Mouse (Mus musculus) gastrocnemius, postnatal 4 days (tissue): ENCODE results near the gene Rgs10. TPM values are rescaled to one million over a fixed set of nuclear protein-coding genes. Genes with fewer than 3 reads are reported as not detected.

ENCODE experiments used
- DNase-seq, 2 experiments: peaks; one replicate each; pipeline ENCODE4 v3.0.0; 2021 to 2022; ENCODE audit warnings: low spot score in 2 of 2, mixed read lengths in 2 of 2
- total RNA-seq, 2 experiments: library from RNA; stranded (reverse); gene quantifications; 2 replicates each; pipeline ENCODE4 v1.2.3; 2021

Gene Rgs10
- total RNA-seq, 2 experiments from 2014 or later = 14.5 to 18.2 TPM

- peak in 1 of 2 experiments; percentile 29 for DNase-seq
These were observed 39.3 kb downstream of the Rgs10 start for GRCm38 (mm10) chr7:128379162-128379805.

- no peak for DNase-seq
These were observed 42.3 kb downstream of the Rgs10 start for GRCm38 (mm10) chr7:128376206-128376701.

DNA sequence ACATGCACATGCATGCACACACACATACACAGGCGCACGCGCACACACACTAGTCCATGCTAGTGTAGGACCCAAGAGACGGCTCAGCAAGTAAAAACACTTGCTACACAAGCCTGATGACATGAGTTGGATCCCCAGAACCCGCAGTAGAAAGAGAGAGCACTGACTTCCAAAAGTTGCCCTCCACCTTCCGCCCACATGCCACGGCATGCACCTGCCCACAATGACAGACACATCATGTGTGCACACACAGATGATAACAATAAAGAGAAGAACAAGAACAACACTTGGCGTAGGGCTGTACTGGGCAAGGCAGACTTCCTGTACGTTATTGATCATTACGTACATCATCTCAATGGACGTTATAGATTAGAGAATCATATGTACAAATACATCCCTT is 44.4 kb downstream of the Rgs10 start:
- DNase-seq = no peak

DNA sequence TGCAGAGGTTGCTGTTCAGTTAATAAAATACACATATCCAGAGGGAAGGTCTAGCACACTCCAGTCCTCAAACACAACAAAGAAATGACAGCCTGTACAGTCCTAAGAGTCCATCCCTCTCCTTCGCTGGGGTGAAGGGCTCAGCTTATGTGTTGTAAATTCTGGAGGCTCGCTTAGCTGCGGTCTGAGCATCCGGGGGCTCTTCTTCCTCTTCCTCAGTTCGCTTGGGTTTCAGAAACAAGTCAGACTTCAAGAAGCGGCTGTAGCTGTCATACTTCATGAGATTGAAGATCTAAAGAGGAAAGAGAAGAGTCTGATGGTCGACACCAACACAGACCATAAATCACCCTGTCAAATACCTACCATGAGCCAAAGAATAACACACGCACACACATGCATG is 44.8 kb downstream of the Rgs10 start:
- DNase-seq = no peak

- DNase-seq = no peak
These were observed 46.2 kb downstream of the Rgs10 start for GRCm38 (mm10) chr7:128372331-128372730.

DNA sequence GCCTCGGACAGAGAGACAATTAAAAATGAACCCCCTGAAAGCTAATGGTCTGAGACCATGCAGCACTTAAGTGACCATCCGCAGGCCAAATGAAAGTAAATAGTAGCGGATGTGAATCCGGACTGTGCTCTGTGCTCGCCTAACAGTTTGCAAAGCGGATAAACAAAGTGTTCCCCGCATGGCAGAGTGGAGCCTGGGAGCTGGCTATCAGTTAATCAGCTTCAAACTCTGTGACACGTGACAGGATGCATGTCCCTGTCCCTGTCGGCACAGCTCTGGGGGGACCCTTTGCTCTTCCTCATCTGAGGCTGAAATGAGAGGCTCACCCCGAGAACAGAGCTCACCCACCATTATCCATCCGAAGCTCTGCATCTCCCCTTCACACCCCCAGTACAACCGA is 49.2 kb downstream of the Rgs10 start:
- DNase-seq = no peak

- no peak for DNase-seq
These were observed 49.7 kb downstream of the Rgs10 start for GRCm38 (mm10) chr7:128368828-128369227.

- no peak for DNase-seq
These were observed 51.9 kb downstream of the Rgs10 start for GRCm38 (mm10) chr7:128366654-128367053.

GRCm38 (mm10) chr7:128365096-128365715 is 53.4 kb downstream of the Rgs10 start:
- DNase-seq = no peak

- DNase-seq = no peak
These were observed 54.0 kb downstream of the Rgs10 start for GRCm38 (mm10) chr7:128364526-128364925.

- DNase-seq = no peak
These were observed 54.8 kb downstream of the Rgs10 start for GRCm38 (mm10) chr7:128363806-128364205.

- no peak for DNase-seq
These were observed 55.6 kb downstream of the Rgs10 start for GRCm38 (mm10) chr7:128362916-128363315.

- no peak for DNase-seq
These were observed 58.8 kb downstream of the Rgs10 start for GRCm38 (mm10) chr7:128359741-128360140.

GRCm38 (mm10) chr7:128359164-128359563 is 59.4 kb downstream of the Rgs10 start:
- no peak for DNase-seq

DNA sequence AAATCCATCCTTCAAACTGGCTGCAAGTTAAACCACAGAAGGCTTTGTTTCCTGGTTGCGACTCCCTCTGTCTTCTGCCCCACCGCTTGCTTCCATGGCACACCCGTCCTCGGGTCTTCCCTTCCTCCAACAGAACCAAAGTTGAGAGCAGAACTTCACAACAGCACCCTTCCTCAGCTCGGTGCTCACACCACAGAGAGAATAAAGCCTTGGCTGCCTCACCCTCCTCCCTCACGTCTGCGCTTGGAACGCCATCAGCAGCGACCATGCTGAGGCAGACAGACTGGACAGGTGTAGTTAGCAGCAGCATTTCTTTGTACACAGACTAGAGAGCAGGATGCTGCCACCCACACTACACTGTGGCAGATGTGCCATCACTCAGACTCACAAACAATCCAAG is 59.8 kb downstream of the Rgs10 start:
- no peak for DNase-seq

DNA sequence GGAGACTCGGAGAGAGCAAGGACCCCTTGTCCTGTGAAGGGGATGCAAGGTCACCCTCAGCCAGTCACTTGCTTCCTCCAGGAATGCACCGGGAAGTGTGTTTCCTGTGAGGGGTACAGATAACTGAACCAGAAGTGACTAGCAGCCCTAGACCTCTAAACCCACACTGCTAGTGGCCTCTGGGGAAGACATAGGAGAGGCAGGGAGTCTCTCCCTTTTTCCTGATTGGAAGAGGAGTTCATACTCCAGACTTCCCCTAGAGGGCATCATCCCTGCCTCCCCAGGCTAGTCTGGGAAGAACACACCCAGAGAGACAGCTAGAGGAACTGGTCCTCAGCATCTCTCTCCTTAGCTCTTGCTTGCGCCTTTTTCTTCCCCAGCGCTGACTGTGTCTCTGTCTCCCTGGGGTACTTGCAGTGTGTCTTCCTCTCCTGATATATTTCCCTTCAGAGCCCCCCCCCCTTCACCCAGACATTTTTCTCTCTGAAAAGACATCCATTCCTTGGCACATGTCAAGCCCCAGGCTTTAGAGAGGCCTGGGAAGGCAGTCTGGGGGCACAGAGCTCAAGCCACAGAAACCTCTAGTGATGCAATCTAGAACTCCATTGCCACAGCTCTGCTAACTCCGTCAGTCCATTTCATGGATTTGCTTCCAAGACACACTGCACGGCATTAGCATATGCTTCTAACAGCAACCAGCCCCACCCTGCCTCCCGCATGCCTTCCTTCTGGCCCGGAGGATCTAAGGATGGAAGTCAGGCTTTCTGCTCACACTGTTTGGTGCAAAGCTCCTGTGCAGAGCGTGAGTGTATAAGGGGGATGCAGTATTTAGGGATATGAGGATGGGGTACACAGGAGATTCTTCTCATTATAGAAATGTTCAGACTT is 61.4 kb downstream of the Rgs10 start:
- no peak for DNase-seq

DNA sequence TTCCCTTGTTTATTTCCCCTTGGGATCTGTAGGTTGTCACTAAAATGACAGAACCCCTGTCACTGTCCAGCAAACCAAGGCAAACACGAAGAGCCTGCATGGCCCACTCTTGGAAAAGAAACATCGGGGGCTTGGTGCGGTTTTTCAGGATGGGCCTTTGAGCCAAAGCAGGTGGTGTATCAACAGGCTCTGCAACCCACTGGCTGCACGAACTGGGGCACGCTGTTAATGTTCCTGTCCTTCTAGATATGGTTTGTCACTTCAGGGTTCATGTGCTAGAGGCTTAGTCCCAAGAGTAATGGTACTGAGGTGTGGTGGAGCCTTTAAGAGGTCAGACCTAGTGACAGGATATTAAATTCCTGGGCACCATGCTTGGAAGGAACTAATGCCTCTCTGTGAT is 63.1 kb downstream of the Rgs10 start:
- no peak for DNase-seq

DNA sequence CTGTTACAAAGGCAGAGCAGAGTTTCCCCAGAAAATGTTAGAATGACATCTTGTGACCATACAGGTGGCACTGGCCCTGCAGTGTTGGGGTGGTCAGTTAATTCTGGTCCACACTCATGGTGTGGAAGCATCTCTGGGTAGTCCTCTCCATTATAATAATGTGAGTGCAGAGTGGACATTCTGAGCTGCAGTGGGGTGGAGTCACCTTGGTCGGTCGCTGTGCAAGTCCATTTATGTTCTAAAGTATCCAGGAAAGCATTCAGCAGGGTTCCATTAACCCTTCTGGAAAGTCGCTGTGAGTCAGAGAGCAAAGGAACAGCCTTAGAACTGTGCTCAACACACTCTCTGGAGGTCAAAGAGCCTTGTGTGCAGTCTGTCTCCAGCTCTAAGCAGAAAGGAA is 65.8 kb downstream of the Rgs10 start:
- no peak for DNase-seq

- DNase-seq = no peak
These were observed 67.4 kb downstream of the Rgs10 start for GRCm38 (mm10) chr7:128351176-128351575.

DNA sequence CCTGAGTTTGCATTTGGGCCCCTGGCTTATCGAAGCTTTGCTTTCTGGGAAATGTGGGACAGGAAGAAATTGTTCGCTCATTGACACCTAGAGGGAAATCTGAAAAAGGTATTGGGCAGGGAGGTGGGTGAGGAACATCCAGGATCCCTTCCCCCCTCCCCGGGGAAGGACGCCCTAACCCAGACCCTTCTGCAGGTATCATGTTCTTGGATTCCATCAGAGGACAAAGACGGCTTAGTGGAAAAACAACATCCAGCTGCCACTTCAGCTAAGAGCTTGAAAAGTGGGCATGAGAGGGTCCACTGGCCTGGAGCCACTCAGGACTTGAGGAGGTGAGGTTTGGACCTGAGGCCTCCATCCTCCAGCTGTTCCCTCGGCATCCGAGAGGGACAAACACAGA is 68.2 kb downstream of the Rgs10 start:
- DNase-seq = no peak

DNA sequence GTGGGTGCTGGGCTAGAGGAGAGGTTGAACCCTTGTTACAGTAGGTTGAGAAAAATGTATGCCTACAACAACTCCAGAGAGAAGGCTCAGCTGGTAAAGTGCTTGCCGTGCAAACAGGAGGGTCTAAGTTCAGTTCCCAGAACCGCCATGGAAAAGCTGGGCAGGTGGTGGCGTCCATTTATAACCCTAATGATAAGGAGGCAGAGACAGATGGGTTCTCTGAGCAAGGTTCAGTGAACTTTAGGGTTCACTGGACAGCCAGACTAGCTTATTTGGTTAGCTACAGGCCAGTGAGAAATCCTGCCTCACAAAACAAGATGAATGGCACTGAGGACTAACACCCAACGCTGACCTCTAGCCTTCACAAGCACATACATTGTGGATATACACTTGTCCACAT is 68.8 kb downstream of the Rgs10 start:
- DNase-seq = no peak

- peak in 1 of 2 experiments; percentile 60 for DNase-seq
These were observed 70.0 kb downstream of the Rgs10 start for GRCm38 (mm10) chr7:128348608-128349007.
